ENCODE assay signal across 21 mouse cellular contexts in the genomic region with DNA sequence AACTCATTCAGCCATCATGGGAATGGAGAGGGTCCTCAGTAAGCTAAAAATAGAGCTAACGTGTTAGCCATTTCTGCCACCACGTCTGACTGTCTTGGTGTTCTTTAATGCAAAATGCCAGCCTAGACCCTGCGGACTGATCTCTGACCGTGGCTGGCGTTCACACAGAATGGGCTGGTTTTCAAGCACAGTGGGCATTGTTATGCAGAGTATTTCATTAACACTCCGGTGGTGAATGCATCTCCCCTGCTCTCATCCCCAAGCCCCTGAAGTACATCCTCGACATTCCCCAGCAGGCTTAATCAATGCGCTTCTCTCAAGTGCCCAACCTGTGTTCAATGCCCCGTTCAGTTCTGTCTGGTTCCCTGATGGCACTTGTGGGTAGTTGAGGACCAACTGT.
DNase-seq lines count a peak whose midpoint lies in the region; ATAC-seq and TF ChIP-seq lines count a peak whose summit lies in the region.
"Had no signal": no experiment of that assay in that cellular context is flagged by ENCODE, and none has a peak within 500 bp of the region (broad histone marks: within the 10 kb centered on the region; RNA-seq: fewer than 3 reads in every experiment).

No protein-coding gene starts in this region.

- H3K9ac ChIP-seq in forebrain, embryonic 12.5 days = 0 out of 2 replicates have a peak overlapping the region, but pooled peaks have one; percentile 5
- no peak overlapping the region for H3K9ac ChIP-seq in forebrain, postnatal 0 days
- no peak overlapping the region for H3K9ac ChIP-seq in hindbrain, embryonic 12.5 days
- H3K9ac ChIP-seq in hindbrain, embryonic 11.5 days (ENCODE audit: low read depth, low read length) = no peak overlapping the region
- no peak overlapping the region for H3K9ac ChIP-seq in ES-E14 (ENCODE audit: insufficient read depth, low read depth, low read length, poor library complexity, severe bottlenecking)
- no peak overlapping the region for H3K9ac ChIP-seq in midbrain, embryonic 13.5 days (replicated peaks)
- H3K9ac ChIP-seq: limb, embryonic 12.5 days; liver, embryonic 12.5 days; lung, embryonic 14.5 days; stomach, embryonic 15.5 days had no signal

- H3K27ac ChIP-seq in forebrain, embryonic 12.5 days = no peak overlapping the region
- no peak overlapping the region for H3K27ac ChIP-seq in forebrain, postnatal 0 days (ENCODE audit: low read depth, low read length)
- H3K27ac ChIP-seq in hindbrain, embryonic 12.5 days = no peak overlapping the region
- no peak overlapping the region for H3K27ac ChIP-seq in hindbrain, embryonic 11.5 days (ENCODE audit: low read depth, low read length)
- no peak overlapping the region for H3K27ac ChIP-seq in ES-E14 (ENCODE audit: insufficient read depth, low read depth, low read length, poor library complexity, severe bottlenecking)
- H3K27ac ChIP-seq in midbrain, embryonic 13.5 days = peak overlapping the region; percentile 69; the same call in 1 of the 2 replicates
- H3K27ac ChIP-seq: kidney, postnatal 0 days; limb, embryonic 12.5 days; liver, embryonic 12.5 days; stomach, embryonic 15.5 days had no signal

- in situ Hi-C loops in ES-E14 (cut with MboI; ENCODE audit: low sequenced_read_pairs in 2 of 2, unreplicated experiment in 2 of 2) = no loop called here

- WGBS in forebrain, embryonic 12.5 days = 14% methylated on average over 9 of the region's 9 CpGs
- 16% methylated on average over 9 of the region's 9 CpGs for WGBS in forebrain, postnatal 0 days
- 23% methylated on average over 9 of the region's 9 CpGs for WGBS in hindbrain, embryonic 12.5 days
- 23% methylated on average over 9 of the region's 9 CpGs for WGBS in hindbrain, embryonic 11.5 days
- 6% methylated on average over 9 of the region's 9 CpGs for WGBS in midbrain, embryonic 13.5 days

- peaks cover 25% of the 10 kb centered on the region for H3K4me1 ChIP-seq in forebrain, embryonic 12.5 days
- peaks cover 7% of the 10 kb centered on the region; the same call in 1 of the 2 replicates for H3K4me1 ChIP-seq in forebrain, postnatal 0 days (ENCODE audit: insufficient read depth)
- peaks cover 28% of the 10 kb centered on the region for H3K4me1 ChIP-seq in hindbrain, embryonic 12.5 days
- H3K4me1 ChIP-seq in hindbrain, embryonic 11.5 days (replicated peaks; ENCODE audit: control insufficient read depth, insufficient read depth, low read length) = peaks cover 4% of the 10 kb centered on the region; the same call in 1 of the 2 replicates
- H3K4me1 ChIP-seq in ES-E14 (ENCODE audit: control insufficient read depth in 2 of 2, insufficient read depth in 2 of 2, low read length in 2 of 2, poor library complexity in 1 of 2) = peaks cover 4 to 9% of the 10 kb centered on the region in 2 experiments; a peak in 2 of 4 replicates
- peaks cover 33% of the 10 kb centered on the region for H3K4me1 ChIP-seq in midbrain, embryonic 13.5 days (replicated peaks)

- no peaks in the 10 kb centered on the region for H3K36me3 ChIP-seq in forebrain, embryonic 12.5 days (replicated peaks)
- H3K36me3 ChIP-seq in forebrain, postnatal 0 days (ENCODE audit: insufficient read depth) = no peaks in the 10 kb centered on the region
- H3K36me3 ChIP-seq in hindbrain, embryonic 12.5 days = no peaks in the 10 kb centered on the region
- no peaks in the 10 kb centered on the region for H3K36me3 ChIP-seq in hindbrain, embryonic 11.5 days (ENCODE audit: control insufficient read depth, insufficient read depth, low read length)
- no peaks in the 10 kb centered on the region for H3K36me3 ChIP-seq in ES-E14 (ENCODE audit: control insufficient read depth, insufficient read depth, low read length, poor library complexity, severe bottlenecking)
- H3K36me3 ChIP-seq in midbrain, embryonic 13.5 days = no peaks in the 10 kb centered on the region
- H3K36me3 ChIP-seq: liver, embryonic 12.5 days; stomach, embryonic 15.5 days had no signal

- no peak for TF ChIP-seq CTCF in forebrain, postnatal 0 days (IDR thresholded peaks at IDR 0.05; ENCODE audit: low read depth)

- H3K4me3 ChIP-seq in forebrain, embryonic 12.5 days (replicated peaks) = no peak overlapping the region
- H3K4me3 ChIP-seq in forebrain, postnatal 0 days (ENCODE audit: low read depth, low read length) = no peak overlapping the region
- no peak overlapping the region for H3K4me3 ChIP-seq in hindbrain, embryonic 12.5 days
- H3K4me3 ChIP-seq in hindbrain, embryonic 11.5 days (ENCODE audit: low read depth, low read length) = no peak overlapping the region
- H3K4me3 ChIP-seq in ES-E14 (ENCODE audit: insufficient read depth in 1 of 2, low read depth in 1 of 2, low read length in 2 of 2, poor library complexity in 1 of 2, severe bottlenecking in 1 of 2) = no peak overlapping the region
- no peak overlapping the region for H3K4me3 ChIP-seq in midbrain, embryonic 13.5 days (replicated peaks)
- H3K4me3 ChIP-seq: limb, embryonic 12.5 days; liver, embryonic 12.5 days; stomach, embryonic 15.5 days had no signal

- no peaks in the 10 kb centered on the region for H3K27me3 ChIP-seq in forebrain, embryonic 12.5 days
- no peaks in the 10 kb centered on the region for H3K27me3 ChIP-seq in forebrain, postnatal 0 days (ENCODE audit: insufficient read depth, low read length)
- no peaks in the 10 kb centered on the region for H3K27me3 ChIP-seq in hindbrain, embryonic 12.5 days
- no peaks in the 10 kb centered on the region for H3K27me3 ChIP-seq in hindbrain, embryonic 11.5 days (ENCODE audit: control insufficient read depth, insufficient read depth, low read length)
- 0 out of 2 replicates have a peak, but pooled peaks cover 6% of the 10 kb centered on the region for H3K27me3 ChIP-seq in midbrain, embryonic 13.5 days
- H3K27me3 ChIP-seq: CH12.LX; liver, embryonic 12.5 days; stomach, embryonic 15.5 days had no signal

- no peaks in the 10 kb centered on the region for H3K9me3 ChIP-seq in forebrain, embryonic 12.5 days
- no peaks in the 10 kb centered on the region for H3K9me3 ChIP-seq in forebrain, postnatal 0 days (ENCODE audit: low read length)
- H3K9me3 ChIP-seq in hindbrain, embryonic 12.5 days (replicated peaks) = no peaks in the 10 kb centered on the region
- no peaks in the 10 kb centered on the region for H3K9me3 ChIP-seq in hindbrain, embryonic 11.5 days (ENCODE audit: control insufficient read depth, low read length)
- H3K9me3 ChIP-seq in ES-E14 (ENCODE audit: control insufficient read depth, insufficient read depth, low read depth, low read length) = no peaks in the 10 kb centered on the region
- H3K9me3 ChIP-seq in midbrain, embryonic 13.5 days = no peaks in the 10 kb centered on the region
- H3K9me3 ChIP-seq: limb, embryonic 12.5 days; liver, embryonic 12.5 days; stomach, embryonic 15.5 days had no signal

- no peak for DNase-seq in forebrain, postnatal 0 days
- DNase-seq in hindbrain, embryonic 11.5 days (ENCODE audit: low spot score) = no peak
- peak; percentile 48 for DNase-seq in ES-E14 (ENCODE audit: low read depth, low spot score)
- no peak for DNase-seq in adrenal gland, postnatal 25 days
- no peak for DNase-seq in gastrocnemius, postnatal 4 days (ENCODE audit: low spot score in 2 of 2)
- DNase-seq: adrenal gland, postnatal 36 days; cerebellum, adult 18-20 months; cerebellum, postnatal 25 days; heart, adult 11 months; kidney, adult 11 months; lung, embryonic 14.5 days; lung, postnatal 36 days; thymus, adult 2 months had no signal

- ATAC-seq in forebrain, embryonic 12.5 days (ENCODE audit: low FRiP score) = peak; percentile 57; the same call in 1 of the 2 replicates
- no peak for ATAC-seq in forebrain, postnatal 0 days
- no peak; the same call in 1 of the 2 replicates for ATAC-seq in hindbrain, embryonic 12.5 days (ENCODE audit: low FRiP score)
- no peak for ATAC-seq in hindbrain, embryonic 11.5 days (ENCODE audit: low FRiP score)
- peak; percentile 48; the same call in 1 of the 2 replicates for ATAC-seq in midbrain, embryonic 13.5 days
- ATAC-seq: liver, embryonic 12.5 days had no signal

- no peak overlapping the region for H3K4me2 ChIP-seq in forebrain, embryonic 12.5 days
- H3K4me2 ChIP-seq in forebrain, postnatal 0 days (ENCODE audit: low read depth) = no peak overlapping the region
- 0 out of 2 replicates have a peak overlapping the region, but pooled peaks have one; percentile 1 for H3K4me2 ChIP-seq in hindbrain, embryonic 12.5 days (replicated peaks)
- no peak overlapping the region for H3K4me2 ChIP-seq in hindbrain, embryonic 11.5 days (replicated peaks; ENCODE audit: low read depth, low read length)
- H3K4me2 ChIP-seq in midbrain, embryonic 13.5 days (replicated peaks) = 0 out of 2 replicates have a peak overlapping the region, but pooled peaks have one; percentile 15
- H3K4me2 ChIP-seq: limb, embryonic 12.5 days; liver, embryonic 12.5 days; lung, embryonic 14.5 days; stomach, embryonic 15.5 days had no signal

TF ChIP-seq in ES-E14, 5 proteins besides CTCF, POLR2A, EP300 and RAD21:
- TF ChIP-seq ZNF384 (IDR thresholded peaks at IDR 0.05; ENCODE audit: low read depth, low read length) (no peak), HCFC1 (IDR thresholded peaks at IDR 0.05; ENCODE audit: borderline replicate concordance, insufficient read depth, low read length) (no peak), ZC3H11A (IDR thresholded peaks at IDR 0.05; ENCODE audit: borderline replicate concordance, low read depth, low read length) (no peak), MAFK (IDR thresholded peaks at IDR 0.05; ENCODE audit: insufficient read depth, low read depth, low read length) (no peak), CHD2 (IDR thresholded peaks at IDR 0.05; ENCODE audit: low read depth, low read length) (no peak)
TF ChIP-seq in ES-E14: peak in this region for 0.

Comparison
In these comparisons a context has a peak if more than half of its experiments do, and no peak if none do; other contexts are left out.
1. ATAC-seq: peak in forebrain, embryonic 12.5 days (single experiment) and midbrain, embryonic 13.5 days (single experiment); none in forebrain, postnatal 0 days (single experiment), hindbrain, embryonic 12.5 days (single experiment) and hindbrain, embryonic 11.5 days (single experiment).
2. H3K4me2 ChIP-seq: peak in hindbrain, embryonic 12.5 days (single experiment) and midbrain, embryonic 13.5 days (single experiment); none in forebrain, embryonic 12.5 days (single experiment), forebrain, postnatal 0 days (single experiment) and hindbrain, embryonic 11.5 days (single experiment).